Mouse (Mus musculus) layer of hippocampus, postnatal 36 days (tissue): ENCODE measurements at regions not wholly inside any gene's neighbourhood (a gene's known extent, or its start where the extent isn't known, plus 50 kb on each side); places are given as distances from the start of the nearest gene placed in this dataset.

Source experiments
- DNase-seq, 2 experiments: peaks; one replicate each; pipeline ENCODE4 v3.0.0; 2022

- DNase-seq: no peak
Measured at GRCm38 (mm10) chr8:15470561-15470960, 424.7 kb upstream of the BB014433 start.

GRCm38 (mm10) chr8:15468540-15469476, 422.9 kb upstream of the BB014433 start:
- no peak for DNase-seq

- DNase-seq: no peak
Measured at GRCm38 (mm10) chr8:15438546-15438945, 392.7 kb upstream of the BB014433 start.

GRCm38 (mm10) chr8:15394722-15395115, 348.8 kb upstream of the BB014433 start:
- no peak for DNase-seq

GRCm38 (mm10) chr8:15393936-15394721, 348.3 kb upstream of the BB014433 start:
- DNase-seq: no peak

- DNase-seq: peak in 1 of 2 experiments; percentile 12
Measured at GRCm38 (mm10) chr8:15392056-15392455, 346.2 kb upstream of the BB014433 start.

- no peak for DNase-seq
Measured at GRCm38 (mm10) chr8:15388791-15389190, 342.9 kb upstream of the BB014433 start.

DNA sequence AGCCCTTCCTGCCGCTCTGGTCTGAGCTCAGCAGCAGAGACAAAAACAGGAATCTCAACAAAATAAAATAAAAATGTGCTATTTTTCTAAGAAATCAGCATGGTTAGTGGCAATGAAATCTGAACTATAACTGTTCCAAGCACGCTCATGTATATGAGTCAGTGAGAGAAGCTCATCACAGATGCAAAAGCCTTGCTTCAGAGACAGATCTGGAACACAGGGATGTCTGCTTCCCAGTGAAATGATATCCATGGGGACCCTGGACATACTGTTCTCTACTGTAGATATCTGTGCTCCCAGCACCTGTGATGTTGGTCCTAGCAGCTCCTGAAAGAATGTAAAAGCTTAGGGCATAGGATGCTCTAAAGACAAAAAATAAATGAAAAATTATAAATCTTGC, 321.2 kb upstream of the BB014433 start:
- DNase-seq: no peak

GRCm38 (mm10) chr8:15364546-15364945, 318.7 kb upstream of the BB014433 start:
- DNase-seq: no peak

- DNase-seq: no peak
Measured at GRCm38 (mm10) chr8:15344151-15344550, 298.3 kb upstream of the BB014433 start.

DNA sequence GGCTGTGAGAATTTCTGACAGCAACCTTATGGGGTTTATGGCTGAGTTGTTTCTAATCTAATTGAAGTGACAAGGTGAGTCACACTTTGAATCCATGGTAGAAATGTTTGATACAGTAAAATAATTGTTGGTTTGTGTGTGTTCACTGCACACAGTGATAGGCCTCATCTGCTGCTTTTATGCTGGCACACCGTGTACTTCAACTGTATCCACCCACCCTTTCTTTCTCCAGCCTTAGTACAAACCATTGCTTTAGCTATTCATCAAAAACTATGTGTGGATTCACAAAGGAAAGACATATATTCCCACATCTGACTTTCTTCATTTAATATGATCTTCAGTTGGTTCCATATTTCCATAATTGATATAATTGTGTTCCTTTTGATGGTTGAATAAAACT, 297.7 kb upstream of the BB014433 start:
- DNase-seq: no peak

DNA sequence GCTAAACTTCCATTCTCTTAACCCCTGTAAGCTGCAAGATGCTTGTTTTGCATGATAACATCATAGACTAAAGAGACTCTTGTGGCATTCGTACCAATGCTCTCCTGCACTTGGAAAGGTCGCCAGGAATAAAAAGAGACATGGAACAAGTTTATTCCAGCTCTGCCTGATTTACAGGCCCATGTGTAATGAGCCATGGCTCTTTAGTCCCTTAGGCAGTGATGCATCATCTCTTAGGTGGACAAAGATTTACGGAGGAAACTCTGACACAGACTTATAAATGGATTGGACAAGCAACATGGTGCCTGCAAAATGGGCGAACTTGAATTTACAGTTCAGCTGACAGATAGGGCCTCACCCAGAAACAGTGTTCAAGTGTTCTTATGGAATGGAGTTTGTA, 288.7 kb upstream of the BB014433 start:
- no peak for DNase-seq

- no peak for DNase-seq
Measured at GRCm38 (mm10) chr8:15327312-15327711, 281.4 kb upstream of the BB014433 start.

- DNase-seq: peak in 1 of 2 experiments; percentile 2
Measured at GRCm38 (mm10) chr8:15323421-15323820, 277.5 kb upstream of the BB014433 start.

DNA sequence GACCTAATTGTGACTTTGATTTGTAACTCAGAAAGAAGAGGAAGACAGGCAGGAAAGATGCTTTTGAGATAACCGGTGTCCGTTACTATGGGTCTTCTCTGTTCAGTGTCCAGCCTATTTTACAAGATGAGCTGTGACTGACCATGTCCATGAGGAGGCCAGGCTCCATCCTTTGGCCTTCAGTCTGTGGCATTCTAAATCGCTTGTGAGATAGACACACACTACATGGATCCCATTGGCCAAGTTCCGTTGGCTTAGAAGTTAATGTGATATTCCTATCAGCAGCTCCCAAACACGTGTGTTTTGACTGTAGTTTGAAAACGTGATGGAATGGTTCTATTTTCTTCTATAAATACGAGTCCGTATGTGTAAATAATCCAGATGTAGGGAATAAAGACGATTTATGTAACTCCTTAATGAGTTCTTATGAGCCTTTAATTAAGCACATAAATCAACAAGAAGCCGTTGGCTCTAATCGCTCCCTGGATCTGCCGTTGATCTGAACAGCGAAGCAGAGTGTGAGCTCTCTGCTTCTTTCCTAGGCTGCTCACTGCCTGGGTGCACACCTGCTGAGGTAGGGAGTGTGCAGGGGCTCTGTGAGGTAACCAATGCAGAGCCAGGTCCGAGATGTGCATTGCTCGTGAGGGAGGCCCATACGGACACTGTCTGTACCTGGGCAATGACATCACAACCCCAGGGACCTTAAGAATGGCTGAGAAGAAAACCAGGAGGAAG, 272.4 kb upstream of the BB014433 start:
- DNase-seq: no peak

- no peak for DNase-seq
Measured at GRCm38 (mm10) chr8:15313481-15313880, 267.6 kb upstream of the BB014433 start.

- DNase-seq: no peak
Measured at GRCm38 (mm10) chr8:15311509-15311908, 265.6 kb upstream of the BB014433 start.

GRCm38 (mm10) chr8:15311045-15311444, 265.2 kb upstream of the BB014433 start:
- no peak for DNase-seq

GRCm38 (mm10) chr8:15304143-15304677, 258.3 kb upstream of the BB014433 start:
- DNase-seq: no peak

DNA sequence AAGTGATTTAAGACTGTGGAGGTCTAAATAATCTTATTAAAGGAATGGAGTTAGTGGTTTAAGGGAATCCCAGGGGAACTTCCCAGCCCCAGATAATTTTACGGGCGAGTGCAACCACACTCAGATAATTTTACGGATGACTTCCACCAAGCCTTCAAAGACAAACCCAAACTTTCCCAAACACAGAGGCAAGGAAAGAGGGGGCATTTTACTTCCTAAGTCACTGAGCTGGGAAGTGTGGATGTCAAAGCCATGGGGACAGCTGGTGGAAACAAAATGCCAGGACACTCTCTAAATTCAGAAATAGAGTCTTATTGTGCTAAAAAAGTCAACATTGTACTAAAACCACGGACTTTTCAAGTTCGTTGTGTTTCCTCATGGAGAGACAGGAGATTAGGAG, 227.9 kb upstream of the BB014433 start:
- DNase-seq: no peak

GRCm38 (mm10) chr8:15271793-15272587, 226.1 kb upstream of the BB014433 start:
- no peak for DNase-seq

DNA sequence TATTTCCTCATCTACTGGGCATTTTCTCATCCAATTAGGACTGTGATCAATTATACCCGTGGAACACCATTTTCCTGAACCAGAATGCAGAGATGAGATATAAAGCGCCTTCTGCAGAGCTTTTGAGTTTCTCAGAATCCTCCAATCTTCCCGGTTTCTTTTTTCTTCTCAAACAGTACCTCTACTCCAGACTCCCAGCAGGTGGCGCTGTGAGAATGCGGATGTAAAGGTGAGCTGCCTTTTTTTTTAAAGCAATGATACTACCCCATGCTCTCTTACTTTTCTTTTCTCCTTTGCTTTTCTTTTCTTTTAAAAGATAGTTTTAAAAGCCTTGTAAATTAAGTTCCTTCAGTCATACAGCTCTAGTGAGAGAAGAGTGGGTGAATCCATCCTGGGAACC, 224.4 kb upstream of the BB014433 start:
- peak; percentile 66 to 72 for DNase-seq
